Mouse (Mus musculus) urinary bladder, postnatal 4 days (tissue): Measurements from ENCODE around the gene Prkd2.

Experiments used
- DNase-seq, 2 experiments: peaks; one replicate each; pipeline ENCODE4 v3.0.0; 2021 to 2022; ENCODE audit warnings: low spot score in 2 of 2

The Prkd2 gene

DNA sequence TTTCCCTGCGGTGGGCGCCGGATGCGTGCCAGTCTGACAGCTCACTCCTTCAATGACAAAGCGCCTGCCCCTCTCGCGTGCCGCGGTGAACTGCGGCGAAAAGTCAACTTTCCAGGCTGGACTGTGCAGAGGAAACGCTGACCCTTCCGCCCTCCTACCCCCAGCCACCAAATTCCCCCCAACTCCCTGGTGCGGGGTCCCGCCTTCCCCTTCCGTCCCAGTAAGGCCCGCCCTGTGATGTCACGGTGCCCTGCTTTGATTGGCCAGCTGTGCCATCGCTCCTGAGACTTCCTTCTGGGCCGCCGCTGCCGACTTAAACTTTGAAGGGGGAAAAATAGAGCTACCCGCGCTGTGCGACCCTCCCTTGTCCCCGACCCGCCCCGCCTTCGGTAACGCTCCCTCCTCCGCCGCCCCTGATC lies at the start of gene Prkd2:
Gene Prkd2 (plus strand): TSS at position 258 of the 419 bp plus-strand sequence.
- DNase-seq = peak; percentile 86 to 92

DNA sequence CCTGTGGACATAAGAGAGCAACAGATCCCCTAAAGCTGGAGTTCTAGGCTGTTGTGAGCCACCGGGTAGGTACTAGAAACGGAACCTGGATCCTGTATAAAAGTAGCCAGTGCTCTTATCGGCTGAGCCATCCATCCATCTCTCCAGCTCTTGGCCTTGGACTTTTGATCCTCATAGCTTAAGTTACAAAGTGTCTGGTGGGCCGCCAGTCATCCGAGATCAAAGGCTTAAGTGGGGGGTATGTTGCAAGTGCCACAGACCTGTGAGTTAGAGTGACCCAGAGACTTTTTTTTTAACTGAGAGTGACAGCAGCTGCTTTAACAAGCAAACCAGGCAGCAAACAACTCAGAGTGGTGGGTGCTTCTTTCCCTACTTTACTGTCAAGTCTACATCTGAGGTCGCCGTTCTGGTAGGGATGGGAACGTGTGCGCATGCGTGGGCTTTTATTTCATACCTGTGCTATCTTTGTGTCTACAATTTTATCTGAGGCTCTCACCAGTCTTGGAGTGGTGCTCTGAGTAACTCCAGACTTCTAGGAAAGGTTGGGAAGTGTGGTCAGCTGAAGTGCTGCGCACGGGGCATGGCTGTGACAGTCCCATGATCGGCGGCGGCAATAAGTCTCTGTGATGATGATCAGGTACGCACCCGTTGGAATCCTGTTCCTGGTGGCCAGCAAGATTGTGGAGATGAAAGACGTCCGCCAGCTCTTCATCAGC lies 49.5 kb upstream of the Prkd2 start:
- DNase-seq = no peak

- DNase-seq = no peak
Measured at GRCm38 (mm10) chr7:16794886-16795285, 47.8 kb upstream of the Prkd2 start.

DNA sequence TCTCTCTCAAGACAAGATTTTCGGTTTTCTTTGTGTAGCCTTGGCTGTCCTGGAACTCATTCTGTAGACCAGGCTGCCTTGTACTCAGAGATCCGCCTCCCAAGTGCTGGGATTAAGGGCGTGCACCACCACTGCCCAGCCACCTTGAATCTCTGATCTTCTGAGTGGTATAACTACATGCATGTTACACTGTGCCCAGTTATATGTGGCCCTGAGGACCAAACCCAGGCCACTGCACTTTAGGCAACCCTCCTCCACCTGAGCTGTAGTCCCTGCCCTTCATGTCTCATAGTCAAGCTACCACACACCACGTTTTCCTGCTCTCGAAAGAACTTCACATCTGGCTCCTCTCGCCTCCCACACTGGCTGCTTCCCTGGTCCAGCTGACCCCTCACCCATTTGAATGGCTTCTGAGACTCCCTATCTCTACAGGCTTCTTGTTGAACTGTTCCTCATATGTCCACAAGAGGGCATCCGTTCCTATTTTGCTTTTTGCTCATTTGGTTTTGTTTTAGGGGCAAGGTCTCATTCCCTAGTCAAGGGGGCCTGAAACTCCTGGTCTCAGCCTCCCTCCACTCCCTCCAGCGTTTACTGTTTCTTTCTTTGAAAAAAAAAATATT lies 38.2 kb upstream of the Prkd2 start:
- no peak for DNase-seq

GRCm38 (mm10) chr7:16807936-16808335 lies 34.8 kb upstream of the Prkd2 start:
- no peak for DNase-seq

DNA sequence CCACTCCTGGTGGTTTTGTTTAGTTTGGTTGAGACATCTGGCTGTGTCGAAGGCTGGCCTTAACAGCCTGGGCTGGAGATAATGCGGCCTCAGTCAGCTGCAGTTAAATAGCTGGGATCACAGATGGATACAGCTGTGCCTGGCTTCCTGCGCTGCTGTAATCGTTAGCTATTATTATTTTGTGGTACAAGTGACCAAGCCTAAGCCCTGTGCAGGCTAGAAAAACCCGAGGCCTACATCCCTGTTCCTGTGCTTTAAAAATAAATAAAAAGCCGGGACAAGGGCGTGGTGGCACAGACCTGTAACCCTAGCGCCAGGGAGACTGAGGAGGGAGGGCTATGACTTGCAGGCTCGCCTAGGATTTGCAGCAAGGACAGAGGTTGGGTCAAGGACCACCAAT lies 34.1 kb upstream of the Prkd2 start:
- no peak for DNase-seq

DNA sequence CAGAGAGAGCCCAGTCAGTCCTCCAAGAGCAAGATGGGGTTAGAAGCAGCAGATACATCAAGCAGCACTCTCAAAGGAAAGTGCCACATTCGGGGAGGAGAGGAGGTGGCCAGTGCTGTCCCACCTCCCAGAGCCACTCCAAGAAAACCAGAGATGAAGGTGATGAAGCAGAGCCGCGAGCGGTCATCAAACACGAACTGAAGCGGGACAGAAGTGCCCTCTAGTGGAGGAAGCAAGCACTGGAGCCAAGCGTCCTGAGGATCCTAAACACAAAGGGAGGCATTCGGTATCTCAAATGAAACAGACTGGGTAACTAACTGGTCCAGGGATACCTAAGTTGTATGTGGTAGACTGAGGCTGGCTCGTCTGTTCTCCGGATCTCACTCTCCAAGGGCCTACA lies 33.0 kb upstream of the Prkd2 start:
- peak; percentile 47 to 77 for DNase-seq

DNA sequence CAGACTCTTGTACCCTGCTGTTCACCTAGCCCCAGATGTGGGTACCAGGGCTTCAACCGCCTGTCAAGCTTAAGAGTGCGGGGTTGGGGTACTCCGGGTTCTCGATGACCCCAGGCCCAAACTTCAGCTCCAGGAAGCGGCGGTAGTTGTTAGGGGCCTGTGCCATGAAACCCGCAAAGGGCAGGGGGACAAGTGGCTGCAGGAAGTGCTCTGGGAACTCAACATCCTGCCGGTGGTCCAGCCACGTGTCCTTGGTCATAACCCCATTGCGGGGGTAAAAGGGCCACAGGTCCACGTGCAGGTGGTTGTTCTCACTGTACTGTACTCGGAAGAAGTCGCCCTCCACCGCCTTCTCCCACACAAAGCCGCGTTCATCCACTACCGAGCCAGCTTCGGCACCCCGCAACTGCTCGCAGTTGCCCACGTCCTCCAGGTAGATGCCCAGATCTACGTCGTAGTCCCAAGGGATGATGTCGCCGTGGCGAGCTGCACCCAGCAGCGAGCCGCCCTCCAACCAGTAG lies 32.2 kb upstream of the Prkd2 start:
- DNase-seq = no peak

DNA sequence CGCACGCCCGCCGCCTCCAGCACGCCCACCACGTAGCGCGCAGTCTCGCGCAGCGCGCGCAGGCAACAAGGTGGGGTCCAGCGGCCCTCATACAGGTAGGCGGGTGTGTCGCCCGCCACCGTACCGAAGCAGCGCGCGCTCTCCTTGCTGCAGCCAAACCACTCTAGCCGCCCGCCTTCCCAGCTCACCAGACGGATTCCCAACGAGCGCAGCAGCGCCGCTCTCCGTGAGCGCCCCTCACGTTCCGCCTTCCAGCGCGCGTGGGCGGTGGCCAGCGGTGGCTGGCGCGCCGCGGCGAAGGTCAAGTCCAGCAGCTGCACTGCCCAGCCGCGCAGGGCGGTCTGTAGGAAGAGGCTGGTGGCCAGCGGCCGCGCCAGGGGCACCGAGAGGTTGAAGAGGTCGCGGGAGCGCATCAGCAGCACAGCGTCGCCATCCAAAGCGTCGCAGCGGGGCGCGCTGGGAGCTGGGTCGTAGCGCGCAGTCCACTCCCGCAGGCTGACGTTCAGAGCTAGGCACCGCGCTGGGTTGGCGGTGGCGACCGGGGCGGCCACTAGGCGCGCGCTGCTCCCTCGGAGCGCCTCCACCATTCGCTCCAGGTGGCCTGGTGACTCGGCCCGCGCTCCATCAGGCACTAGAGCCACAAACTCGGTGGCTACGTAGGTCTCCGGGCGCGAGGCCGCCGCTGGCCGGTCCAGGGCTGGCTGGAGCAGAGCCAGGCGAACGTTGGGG lies 31.6 kb upstream of the Prkd2 start:
- DNase-seq = peak in 1 of 2 experiments; percentile 33

DNA sequence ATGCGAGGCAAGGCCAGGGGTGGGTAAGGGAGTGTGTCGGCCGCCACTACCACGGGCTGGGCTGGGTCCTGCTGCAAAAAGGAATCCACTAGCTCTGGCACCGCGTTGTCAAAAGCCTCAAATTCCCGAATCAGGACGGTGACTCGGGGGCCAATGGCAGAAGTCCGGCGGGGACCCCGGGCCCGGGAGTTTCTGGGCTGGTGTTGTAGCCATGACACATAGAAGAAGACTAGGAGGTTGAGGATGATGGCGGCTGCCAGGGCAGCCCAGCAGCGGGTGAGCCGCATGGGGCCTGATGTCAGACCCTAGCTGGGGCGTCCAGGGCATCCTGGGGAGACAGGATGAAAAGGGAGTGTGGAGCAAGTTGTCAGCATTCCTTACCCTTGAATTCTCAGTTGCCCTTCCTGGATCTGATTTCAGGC lies 31.0 kb upstream of the Prkd2 start:
- DNase-seq = no peak

DNA sequence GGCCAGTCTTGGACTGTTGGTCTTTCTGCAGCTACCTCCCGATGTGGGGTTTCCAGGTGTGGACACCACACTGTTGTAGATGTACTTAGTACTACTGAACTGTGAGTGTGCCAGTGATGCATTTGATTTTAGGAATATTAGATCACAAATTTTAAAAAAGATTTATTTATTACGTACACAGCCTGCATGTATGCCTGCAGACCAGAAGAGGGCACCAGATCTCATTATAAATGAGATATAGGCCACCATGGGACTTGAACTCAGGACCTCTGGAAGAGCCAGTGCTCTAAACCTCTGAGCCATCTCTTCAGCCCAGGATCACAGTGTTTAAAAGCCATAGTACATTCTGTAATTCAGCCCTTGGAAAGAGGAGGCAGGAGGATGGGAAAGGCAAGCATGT lies 30.2 kb upstream of the Prkd2 start:
- no peak for DNase-seq

DNA sequence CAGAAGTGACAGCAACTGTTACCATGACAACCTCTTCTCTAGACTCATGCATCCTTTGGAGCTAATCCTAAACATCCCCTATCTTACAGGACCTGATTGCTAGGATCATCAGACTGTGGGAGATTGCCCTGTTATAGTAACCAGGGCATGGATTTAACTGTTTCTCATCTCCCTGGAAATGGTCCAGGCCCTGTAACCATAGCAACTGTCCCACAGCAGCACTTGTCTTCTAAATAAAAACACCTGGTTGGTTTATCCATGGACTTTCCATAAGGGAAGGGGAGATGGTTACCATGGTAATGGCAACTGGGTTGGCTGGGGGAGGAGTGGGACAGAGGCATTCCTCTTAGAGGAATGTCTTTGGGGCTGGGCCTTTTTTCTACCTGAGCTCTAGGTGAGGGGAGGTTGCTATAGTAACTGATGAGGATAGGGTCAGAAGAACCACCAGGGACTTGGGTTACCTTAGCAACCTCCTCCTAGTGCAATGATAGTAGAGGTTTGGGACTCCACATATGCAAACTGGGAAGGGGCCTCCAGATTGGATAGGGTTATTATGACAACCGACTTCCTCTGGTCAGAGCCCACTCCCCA lies 27.3 kb upstream of the Prkd2 start, which contains the start of gene Strn4:
Gene Strn4 (plus strand): TSS at position 539 of the 591 bp plus-strand sequence.
- DNase-seq = no peak

DNA sequence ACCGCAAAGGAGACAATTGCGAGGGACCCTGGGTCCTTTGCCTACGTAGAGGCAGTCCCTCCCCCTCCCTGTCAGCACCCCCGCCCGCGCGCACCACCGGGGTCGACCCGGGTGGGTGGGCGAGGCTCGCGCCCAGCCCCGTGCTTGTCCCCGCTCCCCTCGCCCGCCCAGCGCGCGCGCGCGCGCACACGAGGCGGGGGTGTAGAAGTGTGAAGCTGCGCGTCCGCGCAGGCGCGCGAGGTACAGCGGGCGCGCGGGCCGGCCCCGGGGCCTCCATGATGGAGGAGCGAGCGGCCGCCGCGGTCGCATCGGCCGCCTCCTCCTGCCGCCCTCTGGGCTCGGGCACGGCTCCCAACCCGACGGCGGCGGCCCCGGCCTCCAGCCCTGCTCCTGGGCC lies 26.6 kb upstream of the Prkd2 start:
- peak; percentile 75 to 76 for DNase-seq

- peak in 1 of 2 experiments; percentile 52 for DNase-seq
Measured at GRCm38 (mm10) chr7:16816475-16817122, 26.1 kb upstream of the Prkd2 start, which contains the start of gene Fkrp. Fkrp (minus strand) TSS chr7:16816732.

GRCm38 (mm10) chr7:16817693-16818092 lies 25.0 kb upstream of the Prkd2 start:
- DNase-seq = no peak

DNA sequence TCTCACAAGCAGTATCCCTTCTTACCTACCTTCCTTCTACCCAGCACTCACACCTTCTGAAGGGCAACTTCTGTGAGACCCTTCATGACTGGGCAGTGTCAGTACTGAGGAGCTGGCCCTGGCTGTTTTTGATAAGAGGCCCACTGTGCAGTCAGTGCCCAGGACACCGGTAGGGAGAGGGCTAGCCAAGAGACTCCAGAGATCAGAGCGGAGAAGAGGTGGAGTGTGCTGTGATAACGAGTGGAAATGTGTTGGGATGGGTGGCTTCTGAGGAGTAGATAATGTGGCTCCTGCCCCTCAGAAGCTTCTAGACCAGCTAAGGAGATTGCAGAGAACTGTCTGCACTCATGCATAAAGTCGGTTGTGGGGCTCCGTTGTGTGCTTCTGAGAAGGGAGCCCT lies 22.9 kb upstream of the Prkd2 start:
- DNase-seq = no peak

DNA sequence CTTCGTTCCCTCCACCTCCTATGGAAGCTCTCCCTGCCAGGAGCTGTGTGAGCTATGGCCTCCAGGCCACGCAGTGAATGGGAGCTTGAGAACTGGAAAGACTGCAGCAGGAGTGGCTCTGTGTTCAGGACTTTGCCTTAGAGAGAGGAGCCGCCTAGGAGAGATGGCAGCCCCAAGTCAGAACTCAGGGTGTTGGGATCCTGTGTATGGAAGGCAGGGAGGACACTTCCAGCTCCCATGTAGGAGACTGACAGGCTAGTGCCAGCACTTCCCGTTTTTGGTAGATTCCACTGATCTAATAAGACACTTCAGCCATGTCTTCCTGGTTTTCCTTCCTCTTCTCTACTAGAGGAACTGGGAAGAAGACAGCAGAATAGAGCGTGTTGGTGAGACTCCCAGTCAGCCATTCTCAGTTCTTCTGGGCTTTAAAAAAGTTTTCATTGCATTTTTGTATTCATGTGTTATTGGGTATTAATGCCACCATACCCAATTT lies 22.4 kb upstream of the Prkd2 start:
- no peak for DNase-seq

DNA sequence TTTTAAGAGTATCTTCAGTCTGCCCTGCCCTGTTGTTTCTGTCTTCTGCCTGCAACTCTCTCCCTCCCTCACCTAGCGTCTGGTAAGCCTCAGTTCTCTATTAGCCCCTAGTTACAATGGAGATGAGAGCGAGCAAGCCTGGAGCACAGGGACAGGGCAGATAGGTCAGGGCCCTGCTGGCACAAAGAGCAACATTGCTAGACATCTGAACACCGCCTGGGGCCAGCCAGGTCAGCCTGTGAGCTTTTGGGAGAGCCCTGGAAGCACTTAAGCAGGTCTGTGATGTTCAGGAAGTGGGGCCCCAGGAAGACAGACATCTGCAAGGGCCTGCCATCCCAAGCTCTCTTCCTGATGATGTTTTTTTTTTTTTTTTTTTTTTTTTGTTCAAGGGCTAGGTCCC lies 21.6 kb upstream of the Prkd2 start:
- no peak for DNase-seq

DNA sequence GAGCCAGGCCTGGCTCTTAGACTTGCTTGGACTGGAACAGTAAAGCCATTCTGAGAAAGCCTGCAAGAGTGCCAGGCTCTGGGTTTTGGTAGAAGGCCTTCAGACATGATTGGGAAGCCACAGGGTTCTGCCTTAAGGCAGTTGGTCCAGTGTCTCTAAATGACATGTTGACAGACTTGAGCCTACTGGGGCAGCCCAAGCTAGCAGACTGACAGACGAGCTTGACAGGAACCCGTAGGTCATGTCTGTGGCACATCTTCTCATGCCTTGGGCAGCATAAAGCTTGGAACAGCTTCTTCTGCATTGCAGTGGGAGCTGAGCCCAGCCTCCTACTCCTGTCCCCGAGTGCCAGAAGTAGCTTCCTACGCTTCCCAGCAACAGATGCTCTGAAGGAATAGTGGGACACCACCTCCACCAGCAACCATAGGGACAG lies 21.0 kb upstream of the Prkd2 start:
- no peak for DNase-seq

DNA sequence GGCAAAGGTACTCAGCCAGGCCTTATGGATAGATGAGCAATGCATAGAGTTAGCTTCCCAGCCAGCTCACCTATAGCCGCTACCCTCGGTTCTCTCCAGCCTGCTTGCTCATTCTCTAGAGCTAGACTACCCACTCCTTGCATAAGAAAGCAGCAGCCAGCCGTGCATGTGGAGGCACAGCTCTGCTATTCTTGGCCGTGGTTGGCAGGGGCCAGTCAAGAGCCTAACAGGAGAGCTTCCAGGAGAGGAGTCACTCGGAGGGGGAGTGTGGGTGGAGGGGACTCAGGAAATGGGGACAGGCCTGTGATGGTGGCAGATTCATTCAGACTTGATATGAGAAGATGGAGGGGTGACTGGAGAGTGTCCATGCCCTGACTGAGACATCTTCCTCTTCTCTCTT lies 19.0 kb upstream of the Prkd2 start:
- DNase-seq = no peak

DNA sequence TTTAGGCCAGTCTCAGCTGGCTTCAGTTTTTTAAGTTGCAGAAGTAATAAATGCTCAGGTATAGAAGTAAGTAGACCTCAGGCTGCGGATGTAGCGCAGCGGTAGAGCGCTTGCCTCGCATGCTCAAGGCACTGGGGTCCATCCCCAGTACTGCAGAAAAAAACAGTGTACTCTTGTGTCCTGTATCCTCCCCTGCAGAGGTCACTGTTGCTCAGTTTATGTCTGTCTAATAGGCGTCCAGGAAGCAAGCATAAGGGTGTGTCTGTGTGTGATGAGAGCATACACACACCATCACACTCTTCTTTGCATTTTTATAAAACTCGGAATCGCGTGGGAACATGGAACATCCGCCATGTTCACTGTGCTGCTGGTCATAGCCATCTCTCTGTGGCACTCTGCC lies 16.9 kb upstream of the Prkd2 start:
- DNase-seq = no peak
